Mouse (Mus musculus): ENCODE data around the gene Chadl. TPM values are rescaled to one million over a fixed set of nuclear protein-coding genes. Genes with fewer than 3 reads are reported as not detected.
A peak's percentile ranks its signal among the peaks of the same experiment; 100 is the strongest.
"Not testable (repeated sequence)": the region's sequence is repeated elsewhere in the genome, so short reads cannot be mapped to it uniquely, and the experiment has no call there.

The Chadl gene
- 1 to 10 TPM; 2.4 to 3.4 TPM for total RNA-seq (2021)
- long read RNA-seq, experiment 1, transcript Chadl-201 (6 exons, 2,548 nt): major isoform, 9 of 12 reads
- long read RNA-seq, experiment 1, partial matches to known transcripts: 2 of 12 reads
- long read RNA-seq, experiment 1, other reads (novel, unspliced or antisense): 1 of 12 reads
- long read RNA-seq, experiment 2, partial matches to known transcripts: 2 of 5 reads
- long read RNA-seq, experiment 2, other reads (novel, unspliced or antisense): 0 of 5 reads

- no peak for DNase-seq
Measured at GRCm38 (mm10) chr15:81697175-81697574, at the start of gene Chadl. TSS of gene Chadl (minus strand) at chr15:81697287.

- peak; percentile 70 for DNase-seq
Measured at GRCm38 (mm10) chr15:81745601-81746114, 48.6 kb upstream of the Chadl start.

- DNase-seq: peak; percentile 76
Measured at GRCm38 (mm10) chr15:81744992-81745600, 48.0 kb upstream of the Chadl start, which contains the start of the genes Zc3h7b and Rangap1. TSS of gene Zc3h7b (plus strand) at chr15:81745057. TSS of gene Rangap1 (minus strand) at chr15:81745530.

- not testable (repeated sequence) for DNase-seq
Measured at GRCm38 (mm10) chr15:81742368-81742767, 45.3 kb upstream of the Chadl start.

- DNase-seq: no peak
Measured at GRCm38 (mm10) chr15:81739924-81740323, 42.8 kb upstream of the Chadl start.

- no peak for DNase-seq
Measured at GRCm38 (mm10) chr15:81739296-81739695, 42.2 kb upstream of the Chadl start.

GRCm38 (mm10) chr15:81735075-81735474 is 38.0 kb upstream of the Chadl start:
- DNase-seq: no peak

GRCm38 (mm10) chr15:81729792-81730635 is 32.9 kb upstream of the Chadl start:
- peak; percentile 93 for DNase-seq

- no peak for DNase-seq
Measured at GRCm38 (mm10) chr15:81729241-81729791, 32.2 kb upstream of the Chadl start.

- no peak for DNase-seq
Measured at GRCm38 (mm10) chr15:81725965-81726364, 28.9 kb upstream of the Chadl start.

- no peak for DNase-seq
Measured at GRCm38 (mm10) chr15:81723653-81724052, 26.6 kb upstream of the Chadl start.

GRCm38 (mm10) chr15:81722361-81722760 is 25.3 kb upstream of the Chadl start:
- no peak for DNase-seq

- no peak for DNase-seq
Measured at GRCm38 (mm10) chr15:81719139-81719531, 22.0 kb upstream of the Chadl start.

- DNase-seq: no peak
Measured at GRCm38 (mm10) chr15:81718336-81719138, 21.4 kb upstream of the Chadl start.

- no peak for DNase-seq
Measured at GRCm38 (mm10) chr15:81713742-81714141, 16.7 kb upstream of the Chadl start.

GRCm38 (mm10) chr15:81710801-81711200 is 13.7 kb upstream of the Chadl start:
- no peak for DNase-seq

- DNase-seq: no peak
Measured at GRCm38 (mm10) chr15:81709686-81710085, 12.6 kb upstream of the Chadl start.

GRCm38 (mm10) chr15:81708991-81709390 is 11.9 kb upstream of the Chadl start:
- no peak for DNase-seq

- DNase-seq: no peak
Measured at GRCm38 (mm10) chr15:81703094-81703489, 6.0 kb upstream of the Chadl start.

- no peak for DNase-seq
Measured at GRCm38 (mm10) chr15:81702306-81703093, 5.4 kb upstream of the Chadl start.

- not testable (repeated sequence) for DNase-seq
Measured at GRCm38 (mm10) chr15:81701350-81701749, 4.3 kb upstream of the Chadl start.
